Mouse (Mus musculus): ENCODE measurements at regions not wholly inside any gene's neighbourhood (a gene's known extent, or its start where the extent isn't known, plus 50 kb on each side); places are given as distances from the start of the nearest gene placed in this dataset.
"Not testable (repeated sequence)": the region's sequence is repeated elsewhere in the genome, so short reads cannot be mapped to it uniquely, and the experiment has no call there.

DNA sequence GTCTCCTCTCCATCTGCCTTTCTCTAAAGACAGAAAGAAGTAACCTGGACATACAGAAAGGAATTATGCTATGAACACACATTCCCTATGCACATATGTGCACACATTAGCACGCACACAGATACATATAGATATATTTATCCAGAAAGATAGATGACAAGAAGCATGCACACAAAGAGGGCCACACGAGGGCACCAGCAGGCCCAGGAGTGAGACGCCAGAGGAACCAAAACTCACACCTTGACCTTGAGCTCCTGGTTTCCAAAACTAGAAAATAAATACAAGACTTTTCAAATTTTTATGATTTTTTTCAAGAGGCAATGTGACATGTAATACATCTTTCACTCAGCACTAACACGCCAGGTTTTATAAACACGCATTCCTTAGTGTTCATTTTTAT, 163.1 kb downstream of the Wdr11 start:
- Histone ChIP-seq H3K27me3 (ENCODE audit: low read depth, poor library complexity, severe bottlenecking) (no peaks in the 10 kb centered on the region), H3K4me3 (no peak overlapping the region), H3K9me3 (replicated peaks) (no peaks in the 10 kb centered on the region), H3K4me1 (peaks cover 10% of the 10 kb centered on the region), H3K27ac (no peak overlapping the region), H3K36me3 (no peaks in the 10 kb centered on the region)
- no peak for DNase-seq (ENCODE audit: low spot score)
- 85% methylated on average over 5 of the region's 5 CpGs for whole genome bisulfite sequencing

DNA sequence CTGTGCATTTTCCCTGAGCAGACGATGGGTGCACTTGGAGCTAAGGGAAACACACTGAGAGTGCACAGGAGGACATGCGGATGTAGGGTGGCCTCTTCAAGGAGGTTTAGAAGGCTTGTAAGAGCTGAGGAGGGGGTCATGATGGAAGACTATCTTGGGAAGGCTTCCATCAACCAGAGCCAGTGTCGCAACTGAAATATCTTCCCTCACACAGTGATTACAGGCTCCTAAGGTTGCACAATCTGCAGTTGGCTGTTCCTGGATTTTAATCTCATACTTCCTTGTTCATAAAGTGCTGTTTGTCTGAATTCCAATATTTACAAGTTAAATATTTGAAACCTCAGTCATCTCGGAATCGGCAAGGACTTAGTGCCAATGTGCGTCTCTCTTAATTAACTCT, 164.5 kb downstream of the Wdr11 start:
- no peaks in the 10 kb centered on the region for H3K9me3 ChIP-seq (replicated peaks)
- no peaks in the 10 kb centered on the region for H3K27me3 ChIP-seq (ENCODE audit: low read depth, poor library complexity, severe bottlenecking)
- WGBS, result 89% methylated on average over 6 of the region's 6 CpGs
- no peak overlapping the region for H3K27ac ChIP-seq
- no peak for DNase-seq (ENCODE audit: low spot score)
- H3K4me1 ChIP-seq, result peaks cover 22% of the 10 kb centered on the region
- no peak overlapping the region for H3K4me3 ChIP-seq
- H3K36me3 ChIP-seq, result no peaks in the 10 kb centered on the region

DNA sequence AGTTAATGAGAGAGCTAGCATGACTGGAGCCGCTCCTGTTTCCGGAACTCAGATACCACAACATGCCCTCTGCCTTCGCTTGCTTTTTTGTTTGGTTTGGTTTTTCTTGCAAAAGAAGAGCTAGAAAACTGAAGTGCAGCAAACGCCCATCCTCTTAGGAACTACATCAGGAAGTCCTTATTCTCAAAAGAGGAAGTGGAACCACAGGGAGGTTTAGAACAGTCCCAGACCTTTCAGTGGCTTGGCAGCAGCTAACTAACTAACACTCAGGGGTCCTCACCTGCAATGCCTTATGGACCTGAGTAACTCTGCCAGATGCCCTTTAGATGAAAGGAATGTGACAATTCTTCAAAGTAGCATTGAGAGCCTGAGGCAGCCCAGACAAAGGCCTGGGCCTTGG, 168.2 kb downstream of the Wdr11 start:
- H3K4me3 ChIP-seq, result no peak overlapping the region
- DNase-seq (ENCODE audit: low spot score), result no peak
- 0 out of 2 replicates have a peak overlapping the region, but pooled peaks have one; percentile 26 for H3K27ac ChIP-seq
- 92% methylated on average over 4 of the region's 4 CpGs for WGBS
- no peaks in the 10 kb centered on the region for H3K9me3 ChIP-seq (replicated peaks)
- no peaks in the 10 kb centered on the region for H3K36me3 ChIP-seq
- H3K4me1 ChIP-seq, result peaks cover 22% of the 10 kb centered on the region
- H3K27me3 ChIP-seq (ENCODE audit: low read depth, poor library complexity, severe bottlenecking), result no peaks in the 10 kb centered on the region

DNA sequence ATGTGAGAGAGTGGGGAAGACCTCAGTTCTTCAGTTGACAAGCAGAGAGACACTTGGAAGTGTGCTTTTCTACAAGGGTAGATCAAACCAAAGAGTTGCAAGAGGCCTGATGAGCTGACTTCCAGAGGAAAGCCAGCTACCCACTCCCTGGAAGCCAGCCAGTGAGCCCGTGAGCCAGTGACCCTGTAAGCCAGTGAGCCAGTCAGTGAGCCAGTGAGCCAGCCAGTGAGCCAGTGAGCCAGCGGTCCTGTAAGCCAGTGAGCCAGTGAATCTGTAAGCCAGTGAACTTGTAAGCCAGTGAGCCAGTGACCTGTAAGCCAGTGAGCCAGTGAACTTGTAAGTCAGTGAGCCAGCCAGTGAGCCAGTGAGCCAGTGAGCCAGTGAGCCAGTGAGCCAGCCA, 168.7 kb downstream of the Wdr11 start:
- no peaks in the 10 kb centered on the region for H3K36me3 ChIP-seq
- H3K9me3 ChIP-seq (replicated peaks), result no peaks in the 10 kb centered on the region
- WGBS, result 98% methylated on average over 2 of the region's 2 CpGs
- no peak overlapping the region for H3K4me3 ChIP-seq
- peaks cover 22% of the 10 kb centered on the region for H3K4me1 ChIP-seq
- 0 out of 2 replicates have a peak overlapping the region, but pooled peaks have one; percentile 26 for H3K27ac ChIP-seq
- no peaks in the 10 kb centered on the region for H3K27me3 ChIP-seq (ENCODE audit: low read depth, poor library complexity, severe bottlenecking)
- DNase-seq (ENCODE audit: low spot score), result no peak

DNA sequence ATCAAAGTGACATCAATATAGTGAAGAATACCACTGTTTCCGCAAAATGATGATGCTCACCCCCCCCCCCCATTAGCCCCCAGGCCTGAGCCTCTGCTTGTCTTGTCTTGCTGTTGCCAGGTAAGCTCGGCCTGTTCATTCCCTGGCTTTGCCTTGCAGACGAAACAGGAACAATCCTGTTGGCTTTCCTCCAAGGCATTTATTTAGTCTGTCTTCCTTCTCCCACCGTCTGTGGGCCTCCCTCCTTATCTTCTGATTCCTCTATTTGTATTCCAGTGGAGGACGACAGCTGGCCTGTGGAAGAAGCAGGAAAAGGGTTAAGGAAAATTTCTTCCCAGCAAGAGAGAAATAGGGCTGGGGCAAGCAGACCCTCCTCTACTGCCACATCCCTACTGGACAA, 172.1 kb downstream of the Wdr11 start:
- WGBS, result 63% methylated on average over 5 of the region's 5 CpGs
- H3K27ac ChIP-seq, result no peak overlapping the region
- H3K4me3 ChIP-seq, result no peak overlapping the region
- peaks cover 22% of the 10 kb centered on the region for H3K4me1 ChIP-seq
- peaks cover 4% of the 10 kb centered on the region; the same call in 1 of the 2 replicates for H3K27me3 ChIP-seq (ENCODE audit: low read depth, poor library complexity, severe bottlenecking)
- no peaks in the 10 kb centered on the region for H3K9me3 ChIP-seq (replicated peaks)
- no peak for DNase-seq (ENCODE audit: low spot score)
- no peaks in the 10 kb centered on the region for H3K36me3 ChIP-seq

DNA sequence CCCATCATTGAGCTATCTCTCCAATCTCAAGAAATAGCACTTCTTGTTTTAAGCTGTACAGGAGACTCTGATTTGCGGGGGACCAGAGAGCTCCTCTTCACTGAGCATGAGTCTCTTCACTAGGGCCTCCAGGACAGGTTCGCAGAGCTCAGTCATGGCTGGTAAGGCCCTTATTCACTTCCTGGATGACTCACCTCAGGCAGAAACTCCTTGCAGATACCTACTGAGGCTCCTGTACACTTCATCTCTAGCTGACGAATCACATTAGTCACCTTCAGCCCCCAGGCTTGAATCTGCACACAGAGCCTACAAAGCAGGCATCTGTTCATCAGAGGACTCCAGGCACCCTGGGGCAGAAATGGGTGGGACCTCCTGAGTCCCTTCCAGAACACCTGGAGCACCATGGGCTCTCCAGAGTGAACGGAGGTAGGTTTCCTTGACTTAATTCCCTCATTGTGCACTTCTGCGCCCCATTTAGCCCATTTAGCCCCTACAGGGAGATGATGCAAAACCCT, 172.8 kb downstream of the Wdr11 start:
- WGBS, result 93% methylated on average over 5 of the region's 5 CpGs
- H3K4me3 ChIP-seq, result no peak overlapping the region

DNA sequence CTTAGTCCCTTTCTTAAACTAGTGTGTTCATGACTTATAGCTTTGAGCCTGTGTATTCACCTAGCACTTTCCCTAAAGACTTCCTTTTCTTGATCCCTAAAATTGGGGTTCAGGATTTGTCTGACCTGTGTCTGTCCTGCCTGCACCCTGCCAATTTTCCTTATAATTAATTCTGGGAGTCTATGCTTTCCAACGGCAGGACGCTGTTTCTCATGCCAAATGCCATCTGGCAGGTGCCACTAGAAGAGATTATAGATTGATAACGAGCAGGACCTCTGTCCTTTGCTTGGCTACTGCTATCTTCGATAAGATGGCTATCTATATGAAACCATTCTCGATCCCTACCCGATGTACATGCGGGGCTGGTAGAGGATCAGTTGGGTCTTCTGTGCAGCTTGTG, 174.0 kb downstream of the Wdr11 start:
- H3K4me1 ChIP-seq, result peaks cover 12% of the 10 kb centered on the region
- H3K27ac ChIP-seq, result no peak overlapping the region
- H3K36me3 ChIP-seq, result no peaks in the 10 kb centered on the region
- H3K4me3 ChIP-seq, result no peak overlapping the region
- no peaks in the 10 kb centered on the region for H3K9me3 ChIP-seq (replicated peaks)
- DNase-seq (ENCODE audit: low spot score), result no peak
- WGBS, result 93% methylated on average over 7 of the region's 7 CpGs
- peaks cover 4% of the 10 kb centered on the region; the same call in 1 of the 2 replicates for H3K27me3 ChIP-seq (ENCODE audit: low read depth, poor library complexity, severe bottlenecking)

More for the DNA sequence above, 172.8 kb downstream of the Wdr11 start:
- no peak for DNase-seq (ENCODE audit: low spot score)
- Histone ChIP-seq H3K27me3 (ENCODE audit: low read depth, poor library complexity, severe bottlenecking) (peaks cover 4% of the 10 kb centered on the region; the same call in 1 of the 2 replicates), H3K36me3 (no peaks in the 10 kb centered on the region), H3K9me3 (replicated peaks) (no peaks in the 10 kb centered on the region), H3K4me1 (peaks cover 23% of the 10 kb centered on the region), H3K27ac (no peak overlapping the region)

DNA sequence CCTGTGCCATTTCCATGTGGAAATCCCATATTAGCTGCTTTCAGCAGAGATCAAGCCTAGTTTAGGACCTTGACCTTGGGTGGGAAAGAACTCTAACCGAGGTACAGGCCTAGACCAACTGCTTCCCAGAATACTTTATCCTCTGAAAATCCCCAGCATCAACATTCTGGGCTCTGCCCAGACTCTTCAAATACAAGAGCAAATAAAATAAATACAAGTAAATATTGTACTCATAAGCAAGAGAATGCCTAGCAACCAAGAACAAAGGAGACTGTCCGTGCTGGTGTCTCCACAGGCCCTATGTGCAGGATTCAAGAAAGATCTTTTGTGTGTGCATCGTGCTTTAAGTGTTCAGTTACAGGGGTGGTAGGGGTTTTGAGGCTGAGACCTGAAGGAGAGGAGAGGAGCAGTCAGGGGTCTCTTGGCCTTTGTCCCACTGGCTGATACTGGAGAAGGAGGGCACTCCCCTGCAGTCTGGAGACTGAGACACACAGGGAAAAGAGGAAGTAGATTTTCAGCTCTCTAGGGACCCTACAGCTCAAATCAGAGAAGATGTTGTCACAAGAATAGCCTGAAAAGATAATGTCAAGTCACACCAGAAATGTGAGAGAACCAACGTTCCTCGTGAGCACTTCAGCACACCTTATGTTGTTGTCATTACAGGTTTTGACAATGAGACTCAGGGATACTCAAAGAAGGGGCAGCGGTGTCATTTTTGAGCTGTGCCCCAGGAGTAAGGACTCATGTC, 174.6 kb downstream of the Wdr11 start:
- Histone ChIP-seq H3K9me3 (replicated peaks) (no peaks in the 10 kb centered on the region), H3K27me3 (ENCODE audit: low read depth, poor library complexity, severe bottlenecking) (peaks cover 4% of the 10 kb centered on the region; the same call in 1 of the 2 replicates), H3K36me3 (no peaks in the 10 kb centered on the region), H3K4me3 (no peak overlapping the region), H3K4me1 (peaks cover 6% of the 10 kb centered on the region; the same call in 1 of the 2 replicates), H3K27ac (no peak overlapping the region)
- no peak for DNase-seq (ENCODE audit: low spot score)
- WGBS, result 90% methylated on average over 6 of the region's 6 CpGs

DNA sequence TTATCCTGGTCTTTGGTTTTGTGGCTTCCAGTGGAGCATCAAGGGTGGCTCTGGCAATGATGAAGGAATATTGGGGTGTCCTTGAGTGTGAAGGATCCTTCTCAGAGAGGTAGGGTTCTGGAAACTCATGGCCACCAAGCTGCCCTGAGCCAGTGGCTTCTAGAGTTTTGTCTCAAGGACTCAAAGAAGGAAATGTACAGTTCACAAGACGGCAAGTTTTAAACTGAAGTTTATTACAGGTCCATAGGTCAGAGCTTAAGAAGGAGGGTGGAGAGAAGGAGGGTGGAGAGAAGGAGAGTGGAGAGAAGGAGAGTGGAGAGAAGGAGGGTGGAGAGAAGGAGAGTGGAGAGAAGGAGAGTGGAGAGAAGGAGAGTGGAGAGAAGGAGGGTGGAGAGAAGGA, 178.0 kb downstream of the Wdr11 start:
- not testable (repeated sequence) for H3K27ac ChIP-seq; H3K4me3 ChIP-seq; H3K9me3 ChIP-seq (replicated peaks); H3K36me3 ChIP-seq; DNase-seq (ENCODE audit: low spot score)
- Histone ChIP-seq H3K4me1 (peaks cover 24% of the 10 kb centered on the region), H3K27me3 (ENCODE audit: low read depth, poor library complexity, severe bottlenecking) (peaks cover 29% of the 10 kb centered on the region)
- WGBS, result 78% methylated on average over 1 of the region's 1 CpGs

DNA sequence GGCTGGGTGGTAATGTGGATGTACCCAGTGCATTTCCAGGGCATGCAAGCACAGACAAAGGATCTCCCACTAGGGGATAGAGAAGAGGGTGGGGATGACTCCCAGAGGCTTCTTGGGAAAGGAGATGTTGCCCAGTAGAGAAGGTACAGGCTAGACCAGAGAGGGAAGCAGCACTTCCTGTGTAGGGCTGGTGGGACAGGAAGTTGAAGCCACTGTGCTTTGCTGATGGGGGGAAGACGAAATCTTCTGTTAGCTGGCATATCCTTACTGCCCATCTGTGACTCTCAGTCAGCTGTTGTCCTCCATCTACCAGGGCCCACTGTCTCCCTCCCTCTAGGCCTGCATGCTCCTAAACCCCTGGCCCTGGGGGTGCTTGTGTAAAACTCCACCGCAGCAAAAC, 180.2 kb downstream of the Wdr11 start:
- Histone ChIP-seq H3K36me3 (no peaks in the 10 kb centered on the region), H3K9me3 (replicated peaks) (no peaks in the 10 kb centered on the region), H3K27ac (no peak overlapping the region), H3K4me1 (peaks cover 38% of the 10 kb centered on the region), H3K27me3 (ENCODE audit: low read depth, poor library complexity, severe bottlenecking) (peaks cover 49% of the 10 kb centered on the region), H3K4me3 (no peak overlapping the region)
- DNase-seq (ENCODE audit: low spot score), result no peak
- WGBS, result 86% methylated on average over 2 of the region's 2 CpGs

DNA sequence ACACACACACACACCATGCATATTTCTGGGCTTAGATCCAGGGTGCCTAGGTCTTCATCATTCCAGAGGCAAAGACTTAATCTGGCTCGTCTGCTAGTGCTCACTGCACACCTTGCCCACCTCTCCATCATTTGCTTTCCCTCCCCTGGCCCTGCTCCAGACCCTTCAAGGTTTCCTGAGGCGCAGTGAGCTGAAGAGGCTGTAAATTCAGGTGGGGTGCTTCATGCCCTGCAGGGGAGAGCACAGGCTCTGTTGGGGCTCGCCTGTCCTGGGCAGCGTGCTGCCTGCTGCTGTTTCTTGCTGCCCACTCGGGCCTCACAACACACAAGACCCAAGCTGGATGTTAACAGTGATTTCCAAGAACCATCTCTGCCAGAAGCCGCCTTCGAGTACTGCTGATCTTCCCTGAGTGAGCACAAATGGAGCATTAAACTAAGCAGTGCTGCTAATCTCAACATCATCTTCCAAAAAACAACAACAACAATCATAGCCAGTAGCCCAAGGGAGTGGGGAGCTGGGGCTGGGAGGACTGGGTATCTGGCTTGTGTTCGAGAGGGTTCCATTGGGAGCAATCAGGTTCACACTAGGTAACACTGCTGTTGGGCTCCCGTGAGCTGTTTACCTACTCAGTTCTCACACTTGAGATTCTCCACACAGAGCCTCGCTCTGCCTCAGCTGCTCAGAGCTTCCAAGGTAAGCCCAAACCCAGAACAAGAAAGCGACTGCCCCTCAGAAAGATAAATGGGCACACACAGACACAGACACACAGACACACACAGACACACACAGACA, 181.1 kb downstream of the Wdr11 start:
- H3K27me3 ChIP-seq (ENCODE audit: low read depth, poor library complexity, severe bottlenecking), result peaks cover 57% of the 10 kb centered on the region
- H3K4me1 ChIP-seq, result peaks cover 38% of the 10 kb centered on the region
- H3K9me3 ChIP-seq (replicated peaks), result no peaks in the 10 kb centered on the region
- no peak for DNase-seq (ENCODE audit: low spot score)
- no peaks in the 10 kb centered on the region for H3K36me3 ChIP-seq
- H3K4me3 ChIP-seq, result no peak overlapping the region
- H3K27ac ChIP-seq, result 0 out of 2 replicates have a peak overlapping the region, but pooled peaks have one; percentile 42
- WGBS, result 67% methylated on average over 11 of the region's 11 CpGs

DNA sequence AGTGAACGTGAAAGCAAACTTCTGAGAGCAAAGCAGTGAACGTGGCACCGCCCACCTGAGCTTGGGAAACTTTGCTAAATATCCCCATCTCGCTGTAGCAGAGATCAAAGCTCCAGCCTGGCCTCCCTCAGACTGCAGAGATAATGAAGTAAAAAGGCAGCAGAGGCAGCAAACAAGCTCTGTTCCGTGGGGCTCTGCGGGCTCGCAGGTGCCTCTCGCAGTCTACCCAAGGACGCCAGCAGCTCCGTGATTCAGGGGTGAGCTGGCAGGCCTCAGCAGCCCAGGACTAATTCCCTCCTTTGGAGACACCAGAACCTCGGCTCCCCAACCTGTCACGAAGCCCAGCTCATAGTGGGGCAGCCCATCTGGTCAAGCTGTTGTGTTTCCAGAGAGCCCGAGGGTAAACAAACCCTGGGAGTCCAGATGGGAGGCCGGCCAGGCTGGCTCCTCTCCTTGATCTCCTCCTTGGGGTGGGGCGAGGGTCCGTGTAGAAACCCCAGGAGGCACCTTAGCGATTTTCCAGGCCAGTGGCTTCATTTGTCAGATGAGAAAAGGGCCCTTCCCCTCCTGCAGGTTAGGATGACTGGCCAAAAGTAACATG, 182.7 kb downstream of the Wdr11 start:
- DNase-seq (ENCODE audit: low spot score), result peak; percentile 40

More for the DNA sequence above, 182.7 kb downstream of the Wdr11 start:
- Histone ChIP-seq H3K27ac (peak overlapping the region; percentile 8; the same call in 1 of the 2 replicates), H3K27me3 (ENCODE audit: low read depth, poor library complexity, severe bottlenecking) (peaks cover 53% of the 10 kb centered on the region), H3K4me3 (peak overlapping the region; percentile 21), H3K36me3 (no peaks in the 10 kb centered on the region), H3K9me3 (replicated peaks) (no peaks in the 10 kb centered on the region), H3K4me1 (peaks cover 34% of the 10 kb centered on the region)
- 3% methylated on average over 17 of the region's 17 CpGs for WGBS
